Mouse (Mus musculus) limb, embryonic 10.5 days (tissue): Measurements from ENCODE around the gene Pdp2. TPM values are rescaled to one million over a fixed set of nuclear protein-coding genes. Genes with fewer than 3 reads are reported as not detected.
A peak's percentile ranks its signal among the peaks of the same experiment; 100 is the strongest.

Experiments used
- DNase-seq: peaks from one replicate; pipeline ENCODE4 v3.0.0-alpha.2; 2017; ENCODE audit warnings: low spot score
- H3K27ac ChIP-seq: fragments of 300-500 bp; sonication (generic); 2 replicates; pipeline ENCODE4 v1.5.1; 2016; ENCODE audit warnings: mild to moderate bottlenecking
- H3K27me3 ChIP-seq: fragments of 300-500 bp; sonication (generic); 2 replicates; pipeline ENCODE4 v1.6.1; 2016; ENCODE audit warnings: low read depth, mild to moderate bottlenecking; ENCODE audit not compliant: poor library complexity, severe bottlenecking
- H3K36me3 ChIP-seq: fragments of 300-500 bp; sonication (generic); 2 replicates; pipeline ENCODE4 v1.6.1; 2016; ENCODE audit warnings: mild to moderate bottlenecking, moderate library complexity
- H3K4me1 ChIP-seq: fragments of 300-500 bp; sonication (generic); 2 replicates; pipeline ENCODE4 v1.6.1; 2016
- H3K4me3 ChIP-seq: fragments of 300-500 bp; sonication (generic); 2 replicates; pipeline ENCODE4 v1.5.1; 2016; ENCODE audit warnings: mild to moderate bottlenecking, moderate library complexity
- H3K9me3 ChIP-seq: fragments of 300-500 bp; sonication (generic); replicated peaks from 2 replicates; pipeline ENCODE4 v1.6.1; 2016; ENCODE audit warnings: mild to moderate bottlenecking
- WGBS: fragments of 180-500 bp; shearing (Covaris S2); methylation state at CpG from one replicate; pipeline ENCODE4 v1.1.7; 2016; 5-methylcytosine and 5-hydroxymethylcytosine counted together
- polyA plus RNA-seq: library from polyadenylated mRNA; unstranded; fragments of >200 nt; fragmentation: Nextera tagmentation; extraction: Ambion mirVana; gene quantifications from 2 replicates; pipeline ENCODE4 v1.2.1, GENCODE M21; 2016

The Pdp2 gene
- polyA plus RNA-seq = 14.5 and 14.8 TPM in 2 replicates

DNA sequence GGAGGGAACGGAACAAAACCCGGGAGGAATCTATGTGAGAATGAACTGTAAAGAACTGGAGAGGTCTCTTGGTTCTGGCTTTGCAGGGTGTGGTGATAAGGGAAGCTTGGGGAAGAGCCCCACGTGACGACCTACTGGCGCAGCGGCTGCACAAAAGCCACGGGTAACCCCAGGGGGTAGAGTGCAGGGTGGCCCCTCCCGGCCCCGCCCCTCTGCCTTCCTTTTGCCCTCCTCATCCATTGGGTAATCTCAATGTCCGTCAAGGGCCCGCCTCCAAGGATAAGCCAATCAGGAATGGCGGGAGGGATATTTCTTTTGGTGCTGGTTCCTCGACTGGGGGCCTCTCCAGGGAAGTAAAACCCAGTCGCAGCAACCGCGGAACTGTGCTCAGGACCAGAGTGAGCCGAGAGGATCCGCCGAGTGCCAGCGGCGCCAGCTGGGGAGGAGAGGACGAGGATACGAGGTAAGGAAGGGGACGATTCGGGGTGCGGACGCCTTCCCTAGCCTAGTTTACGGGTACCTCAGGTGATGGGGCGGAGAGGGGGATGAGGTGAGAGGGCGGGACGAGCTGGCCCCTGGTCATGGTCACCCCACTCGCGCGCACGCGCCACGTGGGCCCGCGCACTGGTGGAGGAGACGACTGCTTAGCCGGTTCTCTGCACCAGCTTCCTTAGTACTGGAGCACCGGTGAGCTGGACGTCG lies at the start of gene Pdp2:
TSS of gene Pdp2 (plus strand) at position 319 of the 702 bp plus-strand sequence.
- Histone ChIP-seq H3K9me3 (no peaks in the 10 kb centered on the region), H3K36me3 (peaks cover 29% of the 10 kb centered on the region), H3K27me3 (no peaks in the 10 kb centered on the region), H3K27ac (peak within 1 kb of the TSS; percentile 89), H3K4me1 (peaks cover 15% of the 10 kb centered on the region), H3K4me3 (peak within 1 kb of the TSS; percentile 70)
- DNase-seq = peak; percentile 90
- WGBS = 1% methylated on average over 44 of the region's 44 CpGs

DNA sequence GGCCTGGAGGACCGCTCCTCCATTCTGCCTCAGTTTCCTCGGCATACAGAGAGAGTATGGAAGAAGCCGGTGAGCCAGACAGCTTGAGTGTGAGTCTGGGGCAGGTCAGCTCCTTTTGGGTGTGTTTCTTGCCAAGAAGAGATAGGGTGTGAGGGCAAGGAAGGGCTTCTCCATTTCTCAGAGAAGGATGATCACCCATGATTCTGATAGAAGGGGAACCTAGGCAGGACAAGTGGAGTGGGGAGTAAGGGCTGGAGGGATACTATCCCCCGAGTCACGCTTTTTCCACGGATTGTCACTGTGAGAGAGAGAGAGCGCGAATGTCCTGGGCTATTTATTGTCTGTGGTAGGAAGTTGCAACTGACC lies 49.8 kb upstream of the Pdp2 start:
- no peaks in the 10 kb centered on the region for H3K9me3 ChIP-seq
- peaks cover 81% of the 10 kb centered on the region for H3K27me3 ChIP-seq
- H3K36me3 ChIP-seq = no peaks in the 10 kb centered on the region
- WGBS = 18% methylated on average over 8 of the region's 8 CpGs
- DNase-seq = no peak
- H3K27ac ChIP-seq = no peak overlapping the region
- H3K4me3 ChIP-seq = peak overlapping the region; percentile 55
- peaks cover 16% of the 10 kb centered on the region for H3K4me1 ChIP-seq

- Histone ChIP-seq H3K9me3 (no peaks in the 10 kb centered on the region), H3K4me1 (peaks cover 16% of the 10 kb centered on the region), H3K27me3 (peaks cover 78% of the 10 kb centered on the region), H3K27ac (no peak overlapping the region), H3K4me3 (no peak overlapping the region), H3K36me3 (no peaks in the 10 kb centered on the region)
- 14% methylated on average over 11 of the region's 11 CpGs for WGBS
- no peak for DNase-seq
Measured at GRCm38 (mm10) chr8:104542160-104542559, 49.1 kb upstream of the Pdp2 start.

DNA sequence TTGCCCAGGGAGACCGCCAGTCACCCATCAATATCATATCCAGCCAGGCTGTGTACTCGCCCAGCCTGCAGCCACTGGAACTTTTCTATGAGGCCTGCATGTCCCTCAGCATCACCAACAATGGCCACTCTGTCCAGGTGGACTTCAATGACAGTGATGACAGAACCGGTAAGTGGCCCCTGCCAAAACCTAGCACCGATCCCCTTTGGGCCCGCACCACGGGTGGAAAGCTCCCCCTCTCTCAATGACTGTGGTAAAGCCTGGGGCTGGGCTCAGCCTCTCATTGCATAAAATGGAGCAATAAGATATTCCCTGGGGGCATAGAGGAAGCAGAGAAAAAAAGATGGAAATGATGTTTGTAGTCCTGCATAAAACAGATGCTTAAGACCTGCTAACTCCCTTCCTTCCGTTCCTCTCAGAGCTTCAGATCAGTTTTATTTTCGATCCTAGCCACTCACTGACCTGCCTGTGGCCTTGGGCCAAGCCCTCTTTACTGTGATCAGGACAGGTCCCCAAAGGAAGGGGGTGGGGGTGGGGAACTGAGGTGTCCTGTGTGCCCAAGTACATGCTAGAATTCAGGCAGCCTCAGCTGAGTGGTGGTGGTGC lies 47.7 kb upstream of the Pdp2 start:
- Histone ChIP-seq H3K4me1 (peaks cover 15% of the 10 kb centered on the region), H3K4me3 (no peak overlapping the region), H3K36me3 (no peaks in the 10 kb centered on the region), H3K9me3 (no peaks in the 10 kb centered on the region), H3K27ac (no peak overlapping the region), H3K27me3 (peaks cover 64% of the 10 kb centered on the region)
- DNase-seq = no peak
- WGBS = 88% methylated on average over 8 of the region's 8 CpGs

DNA sequence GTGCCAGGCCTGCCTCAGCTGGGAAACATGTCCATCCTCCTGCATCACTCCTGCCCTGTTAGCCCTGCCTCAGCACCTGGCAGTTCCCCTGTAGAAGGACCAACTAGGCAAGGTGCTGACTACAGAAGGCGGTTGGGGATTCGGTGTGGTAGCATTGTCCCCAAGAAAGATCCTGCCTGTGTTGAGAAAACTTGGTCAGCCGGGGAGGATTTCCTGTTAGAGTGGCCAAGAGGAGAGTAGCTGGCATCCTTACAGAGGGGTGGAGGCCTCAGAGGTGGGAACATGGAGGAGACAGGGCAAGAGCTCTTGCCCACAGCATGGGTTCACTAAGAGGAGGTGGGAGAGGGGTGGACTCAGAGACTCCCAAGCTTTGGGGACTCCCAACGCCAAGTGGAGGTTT lies 36.1 kb upstream of the Pdp2 start:
- no peak overlapping the region for H3K27ac ChIP-seq
- DNase-seq = no peak
- H3K27me3 ChIP-seq = 0 out of 2 replicates have a peak, but pooled peaks cover 5% of the 10 kb centered on the region
- no peaks in the 10 kb centered on the region for H3K9me3 ChIP-seq
- H3K36me3 ChIP-seq = no peaks in the 10 kb centered on the region
- H3K4me1 ChIP-seq = peaks cover 13% of the 10 kb centered on the region
- H3K4me3 ChIP-seq = no peak overlapping the region
- 92% methylated on average over 4 of the region's 4 CpGs for WGBS

- no peak for DNase-seq
- H3K4me3 ChIP-seq = no peak overlapping the region
- H3K36me3 ChIP-seq = no peaks in the 10 kb centered on the region
- H3K27me3 ChIP-seq = 0 out of 2 replicates have a peak, but pooled peaks cover 5% of the 10 kb centered on the region
- WGBS = 64% methylated on average over 7 of the region's 7 CpGs
- H3K27ac ChIP-seq = no peak overlapping the region
- no peaks in the 10 kb centered on the region for H3K9me3 ChIP-seq
- H3K4me1 ChIP-seq = peaks cover 4% of the 10 kb centered on the region; the same call in 1 of the 2 replicates
Measured at GRCm38 (mm10) chr8:104557226-104557625, 34.0 kb upstream of the Pdp2 start.

DNA sequence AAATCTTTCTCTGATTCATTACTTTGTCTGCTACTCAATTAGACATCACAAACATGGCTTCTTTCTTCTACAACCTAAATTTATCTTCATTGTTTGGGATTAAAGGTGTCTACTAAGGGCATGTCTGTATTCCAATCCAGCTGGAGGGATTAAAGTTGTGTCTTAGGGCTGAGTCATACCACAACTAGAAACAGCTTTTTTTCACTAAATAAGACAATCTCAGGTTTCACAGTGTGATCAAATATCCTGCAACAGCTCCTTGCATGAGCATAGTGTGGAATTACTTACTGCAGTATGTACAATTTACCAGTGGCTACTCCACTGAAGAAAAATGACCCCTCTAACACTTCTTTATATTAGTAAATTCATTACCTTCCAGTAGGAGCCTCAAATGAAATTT lies 30.5 kb upstream of the Pdp2 start:
- Histone ChIP-seq H3K36me3 (no peaks in the 10 kb centered on the region), H3K9me3 (no peaks in the 10 kb centered on the region), H3K4me1 (peaks cover 4% of the 10 kb centered on the region; the same call in 1 of the 2 replicates), H3K27ac (no peak overlapping the region), H3K27me3 (0 out of 2 replicates have a peak, but pooled peaks cover 5% of the 10 kb centered on the region), H3K4me3 (no peak overlapping the region)
- DNase-seq = no peak

GRCm38 (mm10) chr8:104564633-104565456 lies 26.4 kb upstream of the Pdp2 start:
- Histone ChIP-seq H3K4me1 (no peaks in the 10 kb centered on the region), H3K4me3 (no peak overlapping the region), H3K36me3 (no peaks in the 10 kb centered on the region), H3K27me3 (no peaks in the 10 kb centered on the region), H3K9me3 (no peaks in the 10 kb centered on the region), H3K27ac (no peak overlapping the region)
- 19% methylated on average over 22 of the region's 22 CpGs for WGBS
- DNase-seq = peak; percentile 87

DNA sequence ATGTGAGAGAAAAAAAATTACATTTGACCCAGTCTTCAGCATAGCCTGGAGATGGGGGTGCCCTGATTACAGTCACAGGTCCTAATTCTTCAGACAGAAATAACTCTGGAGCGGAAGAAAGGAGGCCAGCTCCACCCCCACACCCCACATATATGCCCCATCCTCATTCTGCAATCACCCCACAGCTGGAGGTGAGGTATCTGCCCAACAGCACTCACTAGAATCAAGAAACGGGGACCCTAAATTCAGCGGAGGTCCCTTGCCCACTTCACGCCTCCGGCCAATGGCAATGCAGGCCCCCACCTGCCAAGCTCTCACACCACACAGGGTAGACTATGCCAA lies 25.8 kb upstream of the Pdp2 start:
- H3K27me3 ChIP-seq = no peaks in the 10 kb centered on the region
- H3K36me3 ChIP-seq = no peaks in the 10 kb centered on the region
- H3K4me1 ChIP-seq = peaks cover under 1% of the 10 kb centered on the region; the same call in 1 of the 2 replicates
- H3K27ac ChIP-seq = no peak overlapping the region
- no peak overlapping the region for H3K4me3 ChIP-seq
- 93% methylated on average over 5 of the region's 5 CpGs for WGBS
- H3K9me3 ChIP-seq = no peaks in the 10 kb centered on the region
- no peak for DNase-seq

GRCm38 (mm10) chr8:104569559-104569958 lies 21.7 kb upstream of the Pdp2 start:
- Histone ChIP-seq H3K4me1 (peaks cover 9% of the 10 kb centered on the region), H3K27me3 (no peaks in the 10 kb centered on the region), H3K9me3 (no peaks in the 10 kb centered on the region), H3K36me3 (no peaks in the 10 kb centered on the region), H3K27ac (no peak overlapping the region), H3K4me3 (no peak overlapping the region)
- DNase-seq = no peak
- 39% methylated on average over 1 of the region's 1 CpGs for WGBS

- Histone ChIP-seq H3K9me3 (no peaks in the 10 kb centered on the region), H3K27me3 (no peaks in the 10 kb centered on the region), H3K36me3 (no peaks in the 10 kb centered on the region), H3K27ac (peak overlapping the region; percentile 64), H3K4me1 (peaks cover 9% of the 10 kb centered on the region), H3K4me3 (peak overlapping the region; percentile 47)
- DNase-seq = peak; percentile 88
- 11% methylated on average over 26 of the region's 26 CpGs for WGBS
Measured at GRCm38 (mm10) chr8:104570436-104571343, 20.6 kb upstream of the Pdp2 start.

DNA sequence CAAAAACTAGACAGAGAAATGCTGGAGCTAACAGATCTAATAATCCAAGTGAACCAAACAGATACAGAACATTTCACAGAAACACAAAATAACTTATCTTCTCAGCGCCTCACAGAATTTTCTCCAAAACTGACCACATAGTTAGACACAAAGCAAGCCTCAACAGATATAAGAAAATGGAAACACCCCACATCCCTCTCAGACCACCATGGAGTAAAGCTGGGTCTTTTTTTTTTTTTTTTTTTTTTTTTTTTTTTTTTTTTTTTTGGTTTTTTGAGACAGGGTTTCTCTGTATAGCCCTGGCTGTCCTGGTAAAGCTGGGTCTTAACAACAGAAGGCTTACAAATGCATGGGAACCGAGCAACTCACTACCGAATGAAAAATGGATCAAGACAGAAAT lies 14.4 kb upstream of the Pdp2 start:
- WGBS = 95% methylated on average over 3 of the region's 3 CpGs
- Histone ChIP-seq H3K9me3 (no peaks in the 10 kb centered on the region), H3K4me3 (no peak overlapping the region), H3K27ac (no peak overlapping the region), H3K4me1 (no peaks in the 10 kb centered on the region), H3K27me3 (no peaks in the 10 kb centered on the region), H3K36me3 (no peaks in the 10 kb centered on the region)
- no peak for DNase-seq
